Mouse (Mus musculus): ENCODE results near the gene Elf2. TPM values are rescaled to one million over a fixed set of nuclear protein-coding genes. Genes with fewer than 3 reads are reported as not detected.
A peak's percentile ranks its signal among the peaks of the same experiment; 100 is the strongest.
"Not testable (repeated sequence)": the region's sequence is repeated elsewhere in the genome, so short reads cannot be mapped to it uniquely, and the experiment has no call there.

The Elf2 gene
- polyA plus RNA-seq, 1 experiment from 2014 or later, result 53.6 TPM

- H3K27ac ChIP-seq (replicated peaks), result no peak overlapping the region
- ATAC-seq (replicated peaks), result no peak
- H3K4me1 ChIP-seq, result peaks cover 8% of the 10 kb centered on the region
- peak overlapping the region; percentile 46 for H3K4me2 ChIP-seq (replicated peaks)
- H3K9ac ChIP-seq (replicated peaks), result no peak overlapping the region
- H3K9me3 ChIP-seq, result no peaks in the 10 kb centered on the region
- WGBS, result 2% methylated on average over 15 of the region's 15 CpGs
- peak overlapping the region; percentile 40 for H3K4me3 ChIP-seq
- peaks cover 24% of the 10 kb centered on the region for H3K27me3 ChIP-seq
- H3K36me3 ChIP-seq, result no peaks in the 10 kb centered on the region
Observed at GRCm38 (mm10) chr3:51358181-51358580, 17.7 kb upstream of the Elf2 start.

DNA sequence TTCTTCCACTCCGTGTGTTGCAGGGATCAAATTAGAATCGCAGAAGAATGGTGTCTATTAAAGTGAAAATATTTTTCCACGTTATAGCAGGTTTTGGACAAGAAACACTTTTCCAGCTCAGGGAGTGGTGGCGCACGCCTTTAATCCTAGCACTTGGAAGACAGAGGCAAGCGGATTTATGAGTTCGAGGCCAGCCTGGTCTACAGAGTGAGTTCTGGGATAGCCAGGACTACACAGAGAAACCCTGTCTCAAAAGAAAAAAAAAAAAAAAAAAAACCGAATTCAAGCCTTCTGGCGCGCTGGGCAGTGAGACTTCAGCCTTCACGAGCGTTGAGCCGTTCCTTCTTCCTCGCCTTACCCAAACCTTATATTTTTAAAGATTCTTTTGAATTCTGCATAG lies 17.2 kb upstream of the Elf2 start:
- Histone ChIP-seq H3K27me3 (peaks cover 24% of the 10 kb centered on the region), H3K4me1 (peaks cover 8% of the 10 kb centered on the region), H3K4me2 (replicated peaks) (peak overlapping the region; percentile 46), H3K4me3 (peak overlapping the region; percentile 40), H3K36me3 (no peaks in the 10 kb centered on the region), H3K9me3 (no peaks in the 10 kb centered on the region), H3K9ac (replicated peaks) (no peak overlapping the region), H3K27ac (replicated peaks) (no peak overlapping the region)
- ATAC-seq (replicated peaks), result no peak
- WGBS, result 15% methylated on average over 14 of the region's 14 CpGs

GRCm38 (mm10) chr3:51357078-51357477 lies 16.6 kb upstream of the Elf2 start:
- no peak overlapping the region for H3K4me3 ChIP-seq
- no peak for ATAC-seq (replicated peaks)
- no peak overlapping the region for H3K27ac ChIP-seq (replicated peaks)
- peaks cover 24% of the 10 kb centered on the region for H3K27me3 ChIP-seq
- no peak overlapping the region for H3K9ac ChIP-seq (replicated peaks)
- no peak overlapping the region for H3K4me2 ChIP-seq (replicated peaks)
- WGBS, result 53% methylated on average over 5 of the region's 5 CpGs
- H3K36me3 ChIP-seq, result no peaks in the 10 kb centered on the region
- no peaks in the 10 kb centered on the region for H3K9me3 ChIP-seq
- H3K4me1 ChIP-seq, result peaks cover 8% of the 10 kb centered on the region

GRCm38 (mm10) chr3:51354956-51355355 lies 14.5 kb upstream of the Elf2 start:
- H3K9ac ChIP-seq (replicated peaks); H3K9me3 ChIP-seq; H3K4me1 ChIP-seq; ATAC-seq (replicated peaks); H3K4me2 ChIP-seq (replicated peaks); H3K36me3 ChIP-seq; H3K27ac ChIP-seq (replicated peaks); H3K4me3 ChIP-seq: not testable (repeated sequence)
- H3K27me3 ChIP-seq, result peaks cover 14% of the 10 kb centered on the region
- 88% methylated on average over 6 of the region's 6 CpGs for WGBS

DNA sequence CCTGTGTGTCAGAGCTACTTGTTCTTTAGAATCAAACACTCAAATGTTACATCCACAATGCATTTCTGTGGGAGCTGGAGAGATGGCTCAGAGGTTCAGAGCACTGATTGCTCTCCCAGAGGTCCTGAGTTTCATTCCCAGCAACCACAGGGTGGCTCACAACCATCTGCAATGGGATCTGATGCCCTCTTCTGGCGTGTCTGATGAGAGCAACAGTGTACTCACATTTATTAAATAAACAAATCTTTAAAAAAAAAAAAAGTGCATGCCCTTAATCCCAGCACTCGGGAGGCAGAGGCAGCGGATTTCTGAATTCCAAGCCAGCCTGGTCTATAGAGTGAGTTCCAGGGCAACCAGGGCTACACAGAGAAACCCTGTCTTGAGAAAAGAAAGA lies 13.6 kb upstream of the Elf2 start:
- Histone ChIP-seq H3K27ac (replicated peaks) (no peak overlapping the region), H3K4me1 (peaks cover 5% of the 10 kb centered on the region), H3K4me3 (no peak overlapping the region), H3K9ac (replicated peaks) (no peak overlapping the region), H3K9me3 (no peaks in the 10 kb centered on the region), H3K27me3 (peaks cover 12% of the 10 kb centered on the region), H3K4me2 (replicated peaks) (no peak overlapping the region), H3K36me3 (no peaks in the 10 kb centered on the region)
- 71% methylated on average over 3 of the region's 3 CpGs for WGBS
- no peak for ATAC-seq (replicated peaks)

DNA sequence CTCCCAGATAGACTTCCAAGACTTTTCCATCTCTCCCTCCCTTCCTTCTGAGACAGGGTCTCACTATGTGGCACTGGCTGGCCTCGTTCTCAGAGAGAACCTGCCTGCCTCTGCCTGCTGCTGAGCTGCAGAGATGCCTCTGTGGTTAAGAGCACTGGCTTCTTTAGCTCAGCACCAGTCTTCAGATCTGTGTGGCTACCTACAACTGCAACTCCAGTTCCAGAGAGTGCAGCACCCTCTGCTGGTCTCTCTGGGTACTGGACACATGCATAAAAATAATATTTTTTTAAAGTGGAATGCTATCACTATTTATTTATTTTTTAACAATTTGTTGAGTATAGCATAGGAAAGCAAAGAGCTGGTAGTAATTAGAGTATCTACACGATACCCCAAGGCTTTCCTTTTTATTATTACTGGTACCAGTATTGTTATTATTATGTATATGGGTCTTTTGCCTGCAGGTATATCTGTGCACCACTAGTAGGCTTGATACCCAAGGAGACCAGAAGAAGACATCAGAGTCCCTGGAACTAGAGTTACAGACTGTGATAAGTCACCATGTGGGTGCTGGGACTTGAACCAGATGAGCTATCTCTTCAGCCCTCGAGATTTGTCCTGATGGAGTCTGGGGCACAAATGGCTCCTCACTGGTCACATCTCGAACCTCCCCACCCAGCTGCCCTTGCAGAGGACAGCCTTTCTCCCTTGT lies 13.0 kb upstream of the Elf2 start:
- Histone ChIP-seq H3K4me3 (no peak overlapping the region), H3K36me3 (no peaks in the 10 kb centered on the region), H3K9ac (replicated peaks) (no peak overlapping the region), H3K4me1 (no peaks in the 10 kb centered on the region), H3K27ac (replicated peaks) (no peak overlapping the region), H3K27me3 (peaks cover 12% of the 10 kb centered on the region), H3K4me2 (replicated peaks) (no peak overlapping the region), H3K9me3 (no peaks in the 10 kb centered on the region)
- no peak for ATAC-seq (replicated peaks)
- 76% methylated on average over 4 of the region's 4 CpGs for WGBS

DNA sequence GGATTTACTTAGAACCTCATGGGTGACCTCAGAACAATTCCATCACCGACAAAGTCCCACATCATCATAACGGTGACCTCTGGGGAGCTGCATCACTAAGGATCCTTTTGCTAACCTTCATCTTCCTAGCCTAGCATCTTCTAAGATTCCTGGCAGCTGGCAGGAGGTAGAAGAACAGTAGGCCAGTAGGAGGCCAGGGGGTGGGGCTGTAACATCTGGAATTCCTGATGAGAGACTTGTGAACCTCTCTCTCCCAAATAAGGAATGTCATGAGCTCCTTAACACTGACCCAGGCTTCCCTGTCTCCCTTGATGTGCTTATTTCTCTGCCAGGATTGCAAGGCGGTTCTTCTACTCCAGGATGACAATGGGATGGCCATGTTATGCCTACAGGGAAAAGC lies 10.3 kb upstream of the Elf2 start:
- Histone ChIP-seq H3K4me2 (replicated peaks) (no peak overlapping the region), H3K9me3 (no peaks in the 10 kb centered on the region), H3K4me3 (no peak overlapping the region), H3K4me1 (no peaks in the 10 kb centered on the region), H3K9ac (replicated peaks) (no peak overlapping the region), H3K27ac (replicated peaks) (no peak overlapping the region), H3K27me3 (no peaks in the 10 kb centered on the region), H3K36me3 (no peaks in the 10 kb centered on the region)
- ATAC-seq (replicated peaks), result no peak
- WGBS, result 39% methylated on average over 3 of the region's 3 CpGs

DNA sequence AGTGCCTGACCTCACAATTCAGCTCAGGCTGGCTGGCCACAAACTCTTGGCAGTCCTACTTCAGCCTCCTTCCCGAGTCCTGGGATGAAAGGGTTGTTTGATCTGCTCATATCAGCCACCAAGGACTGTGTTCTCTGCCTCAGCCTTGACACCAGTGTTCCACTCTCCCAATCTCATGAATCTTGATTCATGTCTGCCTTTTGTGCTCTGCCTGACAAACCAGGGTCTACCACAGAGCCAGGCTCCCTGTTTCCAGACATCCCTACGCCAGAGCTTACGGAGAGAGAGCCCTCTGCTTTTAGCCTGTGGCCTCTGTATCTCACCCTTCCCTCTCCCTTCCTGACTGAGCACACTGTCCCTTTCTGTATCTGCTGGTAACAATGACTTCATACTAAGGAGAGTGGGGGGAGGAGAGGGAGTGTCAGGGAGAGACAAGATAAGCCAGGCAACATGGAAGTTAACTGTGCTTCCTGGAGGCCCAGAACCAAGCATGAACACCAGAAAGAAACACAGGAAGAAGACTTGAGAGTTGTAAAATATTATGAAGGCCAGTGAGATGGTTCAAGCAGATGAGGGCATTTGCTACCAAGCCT lies 8.3 kb upstream of the Elf2 start:
- no peak for ATAC-seq (replicated peaks)
- Histone ChIP-seq H3K4me1 (no peaks in the 10 kb centered on the region), H3K27ac (replicated peaks) (no peak overlapping the region), H3K9me3 (no peaks in the 10 kb centered on the region), H3K4me2 (replicated peaks) (no peak overlapping the region), H3K4me3 (no peak overlapping the region), H3K9ac (replicated peaks) (no peak overlapping the region), H3K27me3 (no peaks in the 10 kb centered on the region), H3K36me3 (no peaks in the 10 kb centered on the region)
- 60% methylated on average over 3 of the region's 3 CpGs for WGBS

DNA sequence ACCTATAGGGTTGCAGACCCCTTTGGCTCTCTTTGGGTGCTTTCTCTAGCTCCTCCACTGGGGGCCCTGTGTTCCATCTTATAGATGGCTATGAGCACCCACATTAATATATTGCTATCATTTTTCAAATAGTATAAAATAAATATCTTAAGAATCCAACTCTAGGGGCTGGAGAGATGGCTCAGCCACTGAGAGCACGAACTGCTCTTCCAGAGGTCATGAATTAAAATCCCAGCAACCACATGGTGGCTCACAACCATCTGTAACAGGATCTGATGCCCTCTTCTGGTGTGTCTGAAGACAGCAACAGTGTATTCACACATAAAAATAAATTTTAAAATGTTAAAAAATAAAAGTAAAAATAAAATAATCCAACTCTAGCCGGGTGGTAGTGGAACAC lies 4.6 kb upstream of the Elf2 start:
- not testable (repeated sequence) for H3K4me1 ChIP-seq; H3K9ac ChIP-seq (replicated peaks); H3K36me3 ChIP-seq; H3K27ac ChIP-seq (replicated peaks); H3K4me2 ChIP-seq (replicated peaks); H3K27me3 ChIP-seq; H3K9me3 ChIP-seq; H3K4me3 ChIP-seq; ATAC-seq (replicated peaks)
- 92% methylated on average over 2 of the region's 2 CpGs for WGBS

GRCm38 (mm10) chr3:51344182-51344581 lies 3.7 kb upstream of the Elf2 start:
- WGBS, result 91% methylated on average over 6 of the region's 6 CpGs
- H3K27ac ChIP-seq (replicated peaks); H3K4me3 ChIP-seq: not testable (repeated sequence)

DNA sequence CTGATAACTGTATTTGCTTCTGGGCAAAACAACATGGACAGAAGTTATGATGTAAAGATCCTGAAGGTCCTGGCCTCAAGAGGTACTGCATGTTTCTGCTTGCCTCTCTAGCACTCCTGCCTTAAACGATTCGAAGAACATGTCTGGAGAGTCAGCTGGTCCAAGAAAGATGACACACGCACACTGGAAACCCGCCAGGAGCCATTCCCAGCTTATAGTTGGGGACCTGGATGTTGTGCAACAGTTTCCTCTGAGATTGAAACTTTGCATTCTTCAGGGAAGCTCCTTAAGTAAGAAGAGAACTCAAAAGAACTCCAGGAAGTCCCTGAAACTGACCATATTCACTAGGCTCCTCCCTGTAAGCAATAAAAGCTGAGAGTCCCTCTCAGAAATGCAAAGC lies 2.8 kb upstream of the Elf2 start:
- H3K4me2 ChIP-seq (replicated peaks), result no peak overlapping the region
- WGBS, result 94% methylated on average over 4 of the region's 4 CpGs

More at GRCm38 (mm10) chr3:51344182-51344581, 3.7 kb upstream of the Elf2 start:
- not testable (repeated sequence) for H3K27me3 ChIP-seq; H3K4me2 ChIP-seq (replicated peaks); H3K9me3 ChIP-seq; H3K9ac ChIP-seq (replicated peaks); ATAC-seq (replicated peaks); H3K36me3 ChIP-seq; H3K4me1 ChIP-seq

DNA sequence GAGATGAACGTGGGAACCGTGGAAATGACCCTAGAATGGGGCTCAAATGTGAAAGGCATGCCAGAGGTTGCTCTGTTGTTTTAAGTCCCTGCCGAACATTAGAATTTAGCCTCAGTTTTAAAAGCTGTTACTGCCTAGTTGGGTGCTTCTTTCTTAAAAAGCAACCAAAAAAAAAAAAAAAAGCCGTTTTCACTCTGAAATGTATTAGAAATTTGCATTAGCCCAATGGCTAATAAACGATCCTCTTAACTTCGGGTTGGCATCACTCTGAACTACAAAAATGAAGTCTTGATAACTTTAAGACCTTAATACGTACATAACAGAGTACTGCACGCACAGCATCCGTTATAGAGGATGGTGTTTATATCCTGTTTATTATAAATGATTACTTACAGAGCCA lies 1.7 kb upstream of the Elf2 start:
- no peak for ATAC-seq (replicated peaks)
- H3K9ac ChIP-seq (replicated peaks), result peak overlapping the region; percentile 94
- no peaks in the 10 kb centered on the region for H3K27me3 ChIP-seq
- peak overlapping the region; percentile 100 for H3K27ac ChIP-seq (replicated peaks)
- H3K9me3 ChIP-seq, result no peaks in the 10 kb centered on the region
- peak overlapping the region; percentile 91 for H3K4me3 ChIP-seq
- no peaks in the 10 kb centered on the region for H3K36me3 ChIP-seq
- peaks cover 17% of the 10 kb centered on the region for H3K4me1 ChIP-seq
- 6% methylated on average over 9 of the region's 9 CpGs for WGBS
- peak overlapping the region; percentile 55 for H3K4me2 ChIP-seq (replicated peaks)

More for the DNA sequence above, 2.8 kb upstream of the Elf2 start:
- Histone ChIP-seq H3K27me3 (no peaks in the 10 kb centered on the region), H3K9ac (replicated peaks) (no peak overlapping the region), H3K27ac (replicated peaks) (no peak overlapping the region), H3K4me3 (no peak overlapping the region), H3K36me3 (no peaks in the 10 kb centered on the region), H3K4me1 (peaks cover 14% of the 10 kb centered on the region), H3K9me3 (no peaks in the 10 kb centered on the region)
- no peak for ATAC-seq (replicated peaks)
